Mouse (Mus musculus): ENCODE measurements at regions not wholly inside any gene's neighbourhood (a gene's known extent, or its start where the extent isn't known, plus 50 kb on each side); places are given as distances from the start of the nearest gene placed in this dataset.

GRCm38 (mm10) chr13:90280976-90281375 is 191.6 kb upstream of the Xrcc4 start:
- DNase-seq = no peak

GRCm38 (mm10) chr13:90279786-90280382 is 190.5 kb upstream of the Xrcc4 start:
- no peak for DNase-seq

- DNase-seq = no peak
These were observed 189.9 kb upstream of the Xrcc4 start for GRCm38 (mm10) chr13:90279355-90279754.

- no peak for DNase-seq
These were observed 169.8 kb upstream of the Xrcc4 start for GRCm38 (mm10) chr13:90259071-90259742.

- DNase-seq = no peak
These were observed 163.6 kb upstream of the Xrcc4 start for GRCm38 (mm10) chr13:90252981-90253380.

- no peak for DNase-seq
These were observed 156.8 kb upstream of the Xrcc4 start for GRCm38 (mm10) chr13:90245997-90246765.

- DNase-seq = no peak
These were observed 148.9 kb upstream of the Xrcc4 start for GRCm38 (mm10) chr13:90238331-90238730.

- no peak for DNase-seq
These were observed 144.6 kb upstream of the Xrcc4 start for GRCm38 (mm10) chr13:90233986-90234385.

GRCm38 (mm10) chr13:90233561-90233960 is 144.2 kb upstream of the Xrcc4 start:
- DNase-seq = no peak

- no peak for DNase-seq
These were observed 139.7 kb upstream of the Xrcc4 start for GRCm38 (mm10) chr13:90229106-90229505.

GRCm38 (mm10) chr13:90226212-90226611 is 136.8 kb upstream of the Xrcc4 start:
- DNase-seq = no peak

- DNase-seq = no peak
These were observed 123.0 kb upstream of the Xrcc4 start for GRCm38 (mm10) chr13:90212390-90212789.

GRCm38 (mm10) chr13:90207875-90208274 is 118.5 kb upstream of the Xrcc4 start:
- no peak for DNase-seq

Data from kidney, postnatal 36 days (tissue).